Mouse (Mus musculus) liver, embryonic 13.5 days (tissue): ENCODE measurements around the gene Blzf1. TPM values are rescaled to one million over a fixed set of nuclear protein-coding genes. Genes with fewer than 3 reads are reported as not detected.

Source experiments
- polyA plus RNA-seq: library from polyadenylated mRNA; unstranded; fragments of >200 nt; fragmentation: Nextera tagmentation; extraction: Ambion mirVana; gene quantifications from 2 replicates; pipeline ENCODE4 v1.2.1, GENCODE M21; 2015

Gene Blzf1
- polyA plus RNA-seq, 1 experiment from 2014 or later = 12.1 TPM

Other genes with a start within 250 kb of the Blzf1 start
- 4.0 and 4.9 TPM in 2 replicates for gene Sell, start 245.5 kb downstream of the Blzf1 start, polyA plus RNA-seq
- gene Selp, start 192.2 kb downstream of the Blzf1 start, polyA plus RNA-seq = 0.53 and 0.80 TPM in 2 replicates
- gene F5, start 155.7 kb downstream of the Blzf1 start, polyA plus RNA-seq = 5.0 and 7.3 TPM in 2 replicates
- 20.6 and 25.3 TPM in 2 replicates for gene Slc19a2, start 58.4 kb downstream of the Blzf1 start, polyA plus RNA-seq
- gene Ccdc181, start 31.9 kb downstream of the Blzf1 start, polyA plus RNA-seq = 4.5 and 4.7 TPM in 2 replicates
- 14.1 and 15.4 TPM in 2 replicates for gene Nme7, start 3.4 kb downstream of the Blzf1 start, polyA plus RNA-seq
- 9.1 and 12.0 TPM in 2 replicates for gene Atp1b1, start 150.9 kb upstream of the Blzf1 start, polyA plus RNA-seq